Mouse (Mus musculus): Measurements from ENCODE around the gene Kdr. TPM values are rescaled to one million over a fixed set of nuclear protein-coding genes. Genes with fewer than 3 reads are reported as not detected.

Gene Kdr
- polyA plus RNA-seq, 1 experiment, result 3.7 TPM

DNA sequence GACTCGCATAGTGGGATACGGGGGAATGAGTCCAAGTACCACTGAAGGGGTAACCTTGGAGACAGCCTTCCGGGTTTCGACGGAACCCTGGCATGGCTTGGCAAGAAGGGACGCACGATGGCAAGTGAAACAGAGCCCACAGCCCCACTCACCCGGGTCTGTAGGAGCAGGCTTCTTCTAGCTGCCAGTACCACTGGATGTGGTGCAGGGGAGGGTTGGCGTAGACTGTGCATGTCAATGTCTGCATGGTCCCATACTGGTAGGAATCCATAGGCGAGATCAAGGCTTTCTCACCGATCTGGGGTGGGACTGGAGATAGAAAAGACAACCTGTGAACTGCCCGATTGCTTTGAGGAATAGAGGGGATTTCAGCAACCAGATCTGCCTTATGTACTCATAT, 15.7 kb downstream of the Kdr start:
- no peaks in the 10 kb centered on the region for H3K27me3 ChIP-seq (ENCODE audit: control insufficient read depth, insufficient read depth, low read length)
- H3K4me1 ChIP-seq (replicated peaks; ENCODE audit: control insufficient read depth, insufficient read depth, low read length), result no peaks in the 10 kb centered on the region
- TF ChIP-seq POLR2A (IDR thresholded peaks at IDR 0.05; ENCODE audit: control insufficient read depth, extremely low read depth, insufficient read depth, low read length, poor library complexity), result no peak
- TF ChIP-seq CTCF (IDR thresholded peaks at IDR 0.05; ENCODE audit: borderline replicate concordance, control insufficient read depth, extremely low read depth, insufficient read depth, low read length, poor library complexity), result no peak
- WGBS, result 95% methylated on average over 12 of the region's 12 CpGs
- H3K4me3 ChIP-seq (ENCODE audit: control insufficient read depth, insufficient read depth, low read length), result no peak overlapping the region
- H3K36me3 ChIP-seq (ENCODE audit: control insufficient read depth, insufficient read depth, low read length), result no peaks in the 10 kb centered on the region
- H3K27ac ChIP-seq (ENCODE audit: control insufficient read depth, insufficient read depth, low read length), result no peak overlapping the region
- DNase-seq, result no peak

DNA sequence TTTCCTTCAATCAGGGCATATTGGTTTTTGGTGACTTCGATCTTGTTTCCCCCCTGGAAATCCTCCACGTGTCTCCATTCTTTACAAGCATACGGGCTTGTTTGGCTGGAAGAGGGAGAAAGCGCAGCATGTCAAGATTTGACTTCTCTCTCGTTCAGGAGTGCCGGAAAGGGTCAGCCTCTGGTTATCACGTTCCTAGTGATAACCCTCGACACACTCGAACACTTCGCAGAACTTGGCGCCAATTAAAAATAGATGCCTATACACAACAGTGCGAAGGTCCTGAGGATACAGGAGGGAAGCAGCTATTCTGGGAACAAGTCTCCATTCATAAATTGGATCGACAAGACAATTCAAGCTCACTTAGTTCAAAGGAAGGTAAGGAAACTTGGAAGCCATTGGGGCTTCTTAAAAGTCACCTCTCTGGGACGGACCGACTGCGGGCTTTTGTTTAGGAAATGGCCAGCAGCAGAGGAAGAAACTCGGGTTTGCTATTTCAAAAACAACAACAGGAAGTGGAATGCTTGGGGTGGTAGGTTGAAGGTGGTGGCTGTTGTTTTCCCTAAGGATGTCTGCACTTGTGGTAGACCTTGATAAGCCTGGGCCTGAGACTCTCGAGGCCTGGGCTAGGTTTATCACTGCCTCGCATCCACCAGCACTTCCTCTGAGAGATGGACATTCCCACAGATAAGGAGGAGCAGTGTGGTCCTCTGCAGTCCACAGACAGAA, 16.4 kb downstream of the Kdr start:
- no peaks in the 10 kb centered on the region for H3K27me3 ChIP-seq (ENCODE audit: control insufficient read depth, insufficient read depth, low read length)
- WGBS, result 86% methylated on average over 19 of the region's 19 CpGs
- no peaks in the 10 kb centered on the region for H3K36me3 ChIP-seq (ENCODE audit: control insufficient read depth, insufficient read depth, low read length)
- H3K4me3 ChIP-seq (ENCODE audit: control insufficient read depth, insufficient read depth, low read length), result no peak overlapping the region
- no peaks in the 10 kb centered on the region for H3K4me1 ChIP-seq (replicated peaks; ENCODE audit: control insufficient read depth, insufficient read depth, low read length)
- H3K27ac ChIP-seq (ENCODE audit: control insufficient read depth, insufficient read depth, low read length), result no peak overlapping the region
- no peak for DNase-seq
- TF ChIP-seq POLR2A (IDR thresholded peaks at IDR 0.05; ENCODE audit: control insufficient read depth, extremely low read depth, insufficient read depth, low read length, poor library complexity), result no peak
- TF ChIP-seq CTCF (IDR thresholded peaks at IDR 0.05; ENCODE audit: borderline replicate concordance, control insufficient read depth, extremely low read depth, insufficient read depth, low read length, poor library complexity), result no peak

DNA sequence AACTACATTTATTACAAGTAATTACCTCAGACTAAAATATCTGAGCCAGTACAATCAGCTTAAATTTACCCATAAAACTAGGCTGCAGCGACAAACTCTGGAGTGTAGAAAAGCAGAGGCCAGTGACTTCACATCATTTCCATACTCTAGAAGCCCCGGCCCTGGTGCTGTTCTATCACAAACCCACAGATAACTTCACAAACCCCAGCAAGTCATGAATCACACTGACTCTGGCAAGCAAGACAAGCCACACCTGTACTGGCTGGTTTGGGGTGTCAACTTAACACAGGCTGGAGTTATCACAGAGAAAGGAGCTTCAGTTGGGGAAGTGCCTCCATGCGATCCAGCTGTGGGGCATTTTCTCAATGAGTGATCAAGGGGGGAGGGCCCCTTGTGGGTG, 18.4 kb downstream of the Kdr start:
- Histone ChIP-seq H3K4me3 (ENCODE audit: control insufficient read depth, insufficient read depth, low read length) (no peak overlapping the region), H3K27ac (ENCODE audit: control insufficient read depth, insufficient read depth, low read length) (no peak overlapping the region), H3K36me3 (ENCODE audit: control insufficient read depth, insufficient read depth, low read length) (no peaks in the 10 kb centered on the region), H3K4me1 (replicated peaks; ENCODE audit: control insufficient read depth, insufficient read depth, low read length) (no peaks in the 10 kb centered on the region), H3K27me3 (ENCODE audit: control insufficient read depth, insufficient read depth, low read length) (no peaks in the 10 kb centered on the region)
- no peak for TF ChIP-seq CTCF (IDR thresholded peaks at IDR 0.05; ENCODE audit: borderline replicate concordance, control insufficient read depth, extremely low read depth, insufficient read depth, low read length, poor library complexity)
- no peak for TF ChIP-seq POLR2A (IDR thresholded peaks at IDR 0.05; ENCODE audit: control insufficient read depth, extremely low read depth, insufficient read depth, low read length, poor library complexity)
- DNase-seq, result no peak
- WGBS, result 71% methylated on average over 3 of the region's 3 CpGs

DNA sequence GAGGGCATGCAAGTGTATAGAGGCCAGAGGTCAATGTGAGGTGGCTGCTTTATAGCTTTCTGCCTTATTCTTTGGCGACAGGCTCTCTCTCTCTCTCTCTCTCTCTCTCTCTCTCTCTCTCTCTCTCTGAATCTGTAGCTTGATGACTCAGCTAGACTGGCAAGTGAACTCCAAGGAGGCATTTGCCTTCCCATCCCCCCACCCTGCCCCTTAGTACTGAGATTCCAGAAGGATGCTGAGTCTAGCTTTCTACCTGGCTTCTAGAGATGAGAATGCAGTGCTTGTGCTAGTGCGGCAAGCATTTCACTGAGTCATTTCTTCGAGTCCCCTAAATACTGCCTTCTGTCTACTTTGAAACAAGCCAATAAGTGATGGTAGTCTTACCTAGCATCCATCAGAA, 21.7 kb downstream of the Kdr start:
- no peak for DNase-seq
- Histone ChIP-seq H3K4me3 (ENCODE audit: control insufficient read depth, insufficient read depth, low read length) (no peak overlapping the region), H3K27ac (ENCODE audit: control insufficient read depth, insufficient read depth, low read length) (no peak overlapping the region), H3K36me3 (ENCODE audit: control insufficient read depth, insufficient read depth, low read length) (no peaks in the 10 kb centered on the region), H3K27me3 (ENCODE audit: control insufficient read depth, insufficient read depth, low read length) (no peaks in the 10 kb centered on the region), H3K4me1 (replicated peaks; ENCODE audit: control insufficient read depth, insufficient read depth, low read length) (no peaks in the 10 kb centered on the region)
- TF ChIP-seq POLR2A (IDR thresholded peaks at IDR 0.05; ENCODE audit: control insufficient read depth, extremely low read depth, insufficient read depth, low read length, poor library complexity) (no peak), CTCF (IDR thresholded peaks at IDR 0.05; ENCODE audit: borderline replicate concordance, control insufficient read depth, extremely low read depth, insufficient read depth, low read length, poor library complexity) (no peak)
- 96% methylated on average over 3 of the region's 3 CpGs for WGBS

DNA sequence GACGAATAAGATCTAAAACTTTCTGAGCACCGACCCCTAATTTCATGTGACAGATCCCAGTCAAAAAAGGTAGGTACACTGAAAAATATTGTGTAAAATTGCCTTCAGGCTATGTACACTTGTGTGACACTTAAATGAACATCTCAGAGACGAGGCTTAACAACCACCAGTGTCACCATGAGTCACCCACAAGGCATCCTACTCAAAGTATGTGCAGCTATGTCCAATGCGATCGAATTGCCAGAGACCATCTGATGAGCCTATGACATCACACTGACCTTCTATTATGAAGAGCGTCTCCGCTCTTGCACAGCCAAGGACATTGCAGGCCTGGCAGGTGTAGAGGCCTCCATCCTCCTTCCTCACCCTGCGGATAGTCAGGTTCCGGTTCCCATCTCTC, 22.4 kb downstream of the Kdr start:
- no peak overlapping the region for H3K27ac ChIP-seq (ENCODE audit: control insufficient read depth, insufficient read depth, low read length)
- 96% methylated on average over 9 of the region's 9 CpGs for WGBS
- H3K36me3 ChIP-seq (ENCODE audit: control insufficient read depth, insufficient read depth, low read length), result no peaks in the 10 kb centered on the region
- H3K4me3 ChIP-seq (ENCODE audit: control insufficient read depth, insufficient read depth, low read length), result no peak overlapping the region
- H3K27me3 ChIP-seq (ENCODE audit: control insufficient read depth, insufficient read depth, low read length), result no peaks in the 10 kb centered on the region
- no peak for TF ChIP-seq CTCF (IDR thresholded peaks at IDR 0.05; ENCODE audit: borderline replicate concordance, control insufficient read depth, extremely low read depth, insufficient read depth, low read length, poor library complexity)
- DNase-seq, result no peak
- H3K4me1 ChIP-seq (replicated peaks; ENCODE audit: control insufficient read depth, insufficient read depth, low read length), result no peaks in the 10 kb centered on the region

DNA sequence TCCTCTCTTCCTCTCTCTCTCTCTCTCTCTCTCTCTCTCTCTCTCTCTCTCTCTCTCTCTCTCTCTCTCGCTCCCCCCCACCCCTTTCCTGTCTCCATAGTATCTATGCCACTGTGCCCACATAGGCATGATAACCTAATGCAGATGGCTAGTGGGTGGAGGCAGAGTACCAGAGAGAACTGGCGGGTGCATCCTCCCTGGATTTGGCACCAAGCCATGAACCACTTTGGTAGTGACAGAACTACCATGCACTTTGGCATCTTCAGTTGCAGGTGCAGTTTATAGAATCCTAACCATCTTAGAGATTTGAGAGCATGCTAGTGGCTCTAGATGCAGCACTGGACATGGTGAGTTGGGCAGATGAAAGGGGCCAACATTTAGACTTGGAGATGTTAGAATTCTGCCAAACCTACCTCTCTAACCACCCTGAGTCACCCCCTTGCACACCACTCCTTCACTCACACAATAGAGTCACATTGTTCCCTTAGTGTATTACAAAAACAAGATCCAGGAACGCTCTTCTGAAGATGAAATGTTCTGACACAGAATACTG, 23.4 kb downstream of the Kdr start:
- WGBS, result 47% methylated on average over 3 of the region's 3 CpGs
- Histone ChIP-seq H3K27me3 (ENCODE audit: control insufficient read depth, insufficient read depth, low read length) (no peaks in the 10 kb centered on the region), H3K27ac (ENCODE audit: control insufficient read depth, insufficient read depth, low read length) (no peak overlapping the region), H3K4me1 (replicated peaks; ENCODE audit: control insufficient read depth, insufficient read depth, low read length) (no peaks in the 10 kb centered on the region), H3K36me3 (ENCODE audit: control insufficient read depth, insufficient read depth, low read length) (no peaks in the 10 kb centered on the region), H3K4me3 (ENCODE audit: control insufficient read depth, insufficient read depth, low read length) (no peak overlapping the region)
- no peak for TF ChIP-seq POLR2A (IDR thresholded peaks at IDR 0.05; ENCODE audit: control insufficient read depth, extremely low read depth, insufficient read depth, low read length, poor library complexity)
- no peak for DNase-seq

DNA sequence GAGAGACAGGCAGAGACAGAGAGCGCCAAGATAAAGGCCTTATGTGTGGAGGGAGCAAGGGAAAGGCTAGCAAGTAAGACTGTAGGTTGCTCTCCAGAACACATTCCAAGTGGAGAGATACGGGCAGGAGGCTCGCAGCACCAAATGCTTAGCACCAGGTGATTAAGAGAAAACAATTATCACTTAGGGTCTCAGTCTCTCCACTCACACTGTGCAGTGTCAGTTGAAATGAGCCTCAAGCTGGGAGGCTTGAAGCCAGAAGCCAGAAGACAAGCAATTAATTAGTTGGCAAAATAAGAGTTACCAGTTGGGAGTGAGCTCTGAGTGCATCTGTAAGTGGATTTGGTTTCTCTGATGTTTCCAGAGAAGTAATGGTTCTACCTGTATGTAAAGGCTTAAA, 24.0 kb downstream of the Kdr start:
- H3K4me3 ChIP-seq (ENCODE audit: control insufficient read depth, insufficient read depth, low read length), result no peak overlapping the region
- TF ChIP-seq CTCF (IDR thresholded peaks at IDR 0.05; ENCODE audit: borderline replicate concordance, control insufficient read depth, extremely low read depth, insufficient read depth, low read length, poor library complexity) (no peak), POLR2A (IDR thresholded peaks at IDR 0.05; ENCODE audit: control insufficient read depth, extremely low read depth, insufficient read depth, low read length, poor library complexity) (no peak)
- no peak overlapping the region for H3K27ac ChIP-seq (ENCODE audit: control insufficient read depth, insufficient read depth, low read length)
- no peaks in the 10 kb centered on the region for H3K4me1 ChIP-seq (replicated peaks; ENCODE audit: control insufficient read depth, insufficient read depth, low read length)
- no peaks in the 10 kb centered on the region for H3K36me3 ChIP-seq (ENCODE audit: control insufficient read depth, insufficient read depth, low read length)
- 99% methylated on average over 3 of the region's 3 CpGs for WGBS
- no peak for DNase-seq
- H3K27me3 ChIP-seq (ENCODE audit: control insufficient read depth, insufficient read depth, low read length), result no peaks in the 10 kb centered on the region

Data from thymus, adult 2 months (tissue).